Mouse (Mus musculus): Measurements from ENCODE around the gene Zfp963.

The Zfp963 gene

DNA sequence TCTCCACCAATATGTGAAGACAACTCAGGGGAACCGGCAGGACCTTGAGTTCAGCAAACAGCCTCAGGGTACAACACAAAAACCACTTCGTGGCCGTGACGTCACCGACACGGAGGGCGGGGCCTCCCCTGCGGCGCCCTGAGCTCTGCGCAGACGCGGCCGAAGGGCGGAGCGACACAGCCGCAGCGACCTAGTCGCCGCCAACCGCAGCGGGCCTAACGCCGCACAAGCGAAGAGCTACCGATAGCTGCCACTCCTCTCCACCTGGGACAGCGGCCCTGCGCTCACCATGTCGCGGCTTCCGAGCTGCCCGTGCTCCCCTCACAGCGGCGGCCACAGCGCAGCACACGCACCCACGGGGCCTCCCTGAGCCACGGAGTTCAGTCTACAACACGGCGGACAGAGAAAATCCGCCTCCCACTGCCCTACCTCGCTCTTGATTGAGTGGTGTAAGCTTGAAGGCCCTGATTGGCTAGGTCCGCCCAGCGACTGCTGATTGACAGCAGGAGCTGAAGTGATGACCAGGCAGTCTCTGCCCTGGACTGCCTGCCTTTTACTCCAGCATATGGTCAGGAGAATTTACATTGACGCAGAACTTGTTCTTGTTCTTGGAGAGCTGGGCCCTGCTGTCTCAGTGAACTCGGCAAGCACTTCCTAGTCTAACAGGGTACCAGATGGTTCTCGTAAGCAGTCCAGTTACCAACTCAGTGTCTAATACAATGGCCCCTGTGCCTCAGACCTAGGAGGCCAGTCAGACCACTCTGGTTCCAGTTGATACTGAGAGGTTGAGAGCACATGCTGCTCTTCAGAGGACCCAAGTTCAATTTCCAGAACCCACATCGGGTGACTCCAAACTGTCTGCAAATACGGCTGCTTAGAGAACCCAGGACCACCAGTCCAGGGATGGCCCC is at the start of gene Zfp963:
Zfp963 (minus strand) TSS at position 427 of the 911 bp plus-strand sequence.
- peak; percentile 96 for DNase-seq

DNA sequence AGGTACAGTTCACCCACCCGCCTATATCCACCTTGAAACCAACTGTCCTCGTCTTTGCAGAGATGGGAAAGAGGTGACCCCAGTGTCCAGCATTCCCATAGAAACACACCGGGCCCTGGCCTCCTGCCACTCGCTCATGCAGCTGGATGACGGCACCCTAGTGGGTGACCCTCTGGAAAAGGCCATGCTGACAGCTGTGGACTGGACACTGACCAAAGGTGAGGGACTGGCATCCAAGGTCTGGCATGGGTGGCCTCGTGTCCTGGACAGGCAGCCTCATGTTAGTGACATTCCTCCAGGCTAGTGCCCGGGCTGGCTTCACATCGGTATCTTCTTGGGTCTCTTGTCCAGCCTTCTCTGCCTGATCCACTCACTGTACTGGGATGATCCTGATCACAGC is 49.5 kb upstream of the Zfp963 start:
- no peak for DNase-seq

DNA sequence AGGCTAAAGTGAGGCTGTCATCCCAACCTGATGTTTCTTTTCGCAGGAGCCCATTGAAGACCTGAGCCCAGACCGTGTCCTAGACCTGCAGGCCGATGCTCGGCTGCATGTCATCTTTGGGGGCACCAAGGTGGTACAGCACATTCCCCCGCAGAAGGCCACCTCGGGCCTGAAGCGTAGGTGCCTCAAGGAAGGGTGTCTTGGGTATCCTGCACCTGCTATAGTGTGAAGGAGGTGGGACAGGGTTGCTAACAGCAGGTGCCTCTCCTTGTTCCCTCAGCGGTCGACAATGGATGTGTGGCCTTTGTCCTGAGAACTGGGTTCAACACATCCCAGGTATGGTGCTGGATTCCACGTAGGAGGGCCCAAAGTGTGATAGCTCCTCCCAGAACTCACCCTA is 47.9 kb upstream of the Zfp963 start:
- DNase-seq, result no peak

DNA sequence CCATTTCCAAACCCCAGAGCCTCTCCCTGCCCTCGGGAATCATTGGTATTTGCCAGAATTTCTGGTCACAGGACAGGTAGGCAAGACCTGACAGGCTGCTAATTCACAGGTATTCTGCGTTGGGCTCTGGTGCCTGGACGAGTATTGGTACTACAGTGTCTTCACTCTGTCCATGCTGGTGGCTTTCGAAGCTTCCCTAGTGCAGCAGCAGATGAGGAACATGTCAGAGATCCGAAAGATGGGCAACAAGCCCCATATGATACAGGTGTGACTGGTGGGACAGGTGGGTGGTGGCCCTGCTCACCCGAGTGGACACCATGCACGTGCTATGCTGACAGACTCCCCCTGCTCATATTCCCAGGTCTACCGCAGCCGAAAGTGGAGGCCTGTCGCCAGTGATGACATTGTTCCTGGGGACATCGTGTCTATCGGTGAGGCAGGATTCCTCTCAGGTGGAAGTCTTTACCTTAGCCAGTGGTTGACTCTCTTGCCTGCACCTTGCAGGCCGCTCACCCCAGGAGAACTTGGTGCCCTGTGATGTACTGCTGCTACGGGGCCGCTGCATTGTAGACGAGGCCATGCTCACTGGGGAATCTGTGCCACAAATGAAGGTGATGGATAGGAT is 47.1 kb upstream of the Zfp963 start:
- DNase-seq, result no peak

DNA sequence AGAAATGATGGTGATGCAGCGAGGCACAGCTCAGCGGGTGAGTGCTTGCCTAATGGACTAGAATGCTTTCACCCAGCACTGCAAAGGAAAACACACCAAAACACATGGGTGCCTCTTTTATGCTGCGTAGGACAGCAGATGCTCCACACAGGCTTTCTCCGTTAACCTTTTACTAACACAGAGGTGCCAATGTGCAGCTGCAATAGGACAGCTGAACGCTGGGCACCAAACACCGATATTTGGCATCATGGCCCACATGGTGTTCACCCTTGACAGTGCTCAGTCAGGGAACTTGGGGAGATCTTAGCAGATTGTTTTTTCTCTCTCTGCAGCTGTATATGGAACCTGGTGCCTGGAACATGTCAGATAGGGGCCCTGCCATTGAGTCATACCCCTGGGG is 45.1 kb upstream of the Zfp963 start:
- no peak for DNase-seq

DNA sequence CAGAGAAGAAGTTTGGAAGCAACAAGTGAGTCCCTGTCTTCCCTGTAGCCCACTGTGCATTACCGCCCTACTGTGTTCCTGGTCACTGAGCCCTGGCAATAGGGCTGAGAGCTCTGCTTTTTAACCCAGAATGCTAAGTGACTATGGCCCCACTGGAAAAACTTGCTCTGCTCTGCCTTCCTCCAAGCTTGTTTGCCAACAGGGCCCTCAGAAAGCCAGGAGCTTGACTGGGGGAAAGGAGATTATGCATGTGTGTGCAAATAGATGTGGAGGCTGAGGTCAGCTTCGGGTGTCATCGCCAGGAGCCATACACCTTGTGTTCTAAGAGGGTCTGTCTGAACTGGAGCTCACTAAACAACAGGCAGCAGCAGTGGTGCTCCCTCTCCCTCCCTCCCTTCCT is 44.3 kb upstream of the Zfp963 start:
- DNase-seq, result no peak

DNA sequence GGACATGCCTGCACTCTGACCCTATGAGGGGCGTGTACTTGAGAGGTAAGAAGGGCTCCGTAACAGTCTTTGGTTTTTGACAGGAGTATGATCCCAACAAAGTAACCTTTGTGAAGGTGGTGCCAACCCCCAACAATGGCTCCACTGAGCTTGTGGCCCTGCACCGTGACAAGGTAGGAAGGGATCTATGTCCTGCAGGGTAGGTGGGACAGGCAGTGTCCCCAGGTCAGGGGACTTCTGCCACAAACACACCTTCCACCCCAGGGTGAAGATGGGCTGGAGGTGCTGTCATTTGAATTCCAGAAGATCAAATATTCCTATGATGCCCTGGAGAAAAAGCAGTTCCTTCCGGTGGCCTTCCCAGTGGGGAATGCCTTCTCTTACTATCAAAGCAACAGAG is 43.9 kb upstream of the Zfp963 start:
- no peak for DNase-seq

DNA sequence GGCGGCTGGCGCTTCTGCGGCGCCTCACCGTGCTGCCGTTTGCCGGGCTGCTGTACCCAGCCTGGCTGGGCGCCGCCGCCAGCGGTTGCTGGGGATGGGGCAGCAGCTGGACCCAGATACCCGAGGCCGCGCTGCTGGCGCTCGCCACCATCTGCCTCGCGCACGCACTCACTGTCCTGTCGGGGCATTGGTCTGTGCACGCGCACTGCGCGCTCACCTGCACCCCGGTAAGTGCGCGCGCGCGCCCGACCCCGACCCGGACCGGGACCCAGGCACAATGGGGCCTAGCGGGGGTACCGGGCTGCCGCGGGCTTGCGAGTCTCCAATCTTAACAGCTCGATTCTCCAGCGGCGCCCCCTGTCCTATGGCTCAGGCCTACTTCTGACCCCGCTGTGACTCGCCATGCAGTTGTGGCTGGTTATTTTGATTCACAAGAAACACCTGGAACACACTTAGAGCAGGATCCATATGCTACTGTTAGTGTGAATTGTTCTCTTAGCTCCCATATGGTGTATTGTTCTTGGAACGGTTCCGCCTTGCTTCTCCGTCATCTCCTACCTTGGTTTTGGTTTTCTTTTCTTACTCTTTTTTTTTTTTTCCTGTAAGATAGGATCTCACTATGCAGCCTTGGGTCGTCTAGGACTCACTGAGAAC is 41.8 kb upstream of the Zfp963 start:
- DNase-seq, result peak; percentile 52

DNA sequence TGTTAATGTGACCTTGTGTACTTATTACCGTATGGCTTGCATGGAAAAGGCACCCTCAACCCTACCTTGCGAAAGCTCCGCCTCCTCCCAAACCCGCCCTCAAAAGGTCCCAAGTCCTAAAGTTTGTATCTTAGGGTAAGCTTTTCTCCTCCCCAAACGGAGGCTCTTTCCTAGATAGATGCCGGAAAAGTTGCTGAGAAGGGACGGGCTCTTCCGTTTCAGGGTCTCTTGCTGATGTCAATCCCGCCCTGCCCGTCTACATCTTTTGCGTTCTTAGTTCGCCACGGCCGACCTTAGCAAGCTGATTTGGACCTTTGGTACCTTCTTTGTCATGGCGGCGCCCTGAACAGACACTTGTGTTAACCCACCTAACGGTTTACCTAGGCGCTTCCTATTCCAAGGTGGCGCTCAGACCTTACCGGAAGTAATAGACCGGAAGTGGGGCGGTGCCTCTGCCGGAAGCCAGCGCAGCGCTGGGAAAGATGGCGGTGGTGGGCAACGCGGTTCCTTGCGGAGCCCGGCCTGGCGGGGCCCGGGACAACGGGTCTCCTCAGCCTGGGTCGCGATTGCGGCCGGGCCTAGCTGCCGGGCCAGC is 41.1 kb upstream of the Zfp963 start, which contains the start of the genes Atp13a1 and Zfp866:
Atp13a1 (plus strand) TSS at position 391 of the 595 bp plus-strand sequence.
Zfp866 (minus strand) TSS at position 406 of the 595 bp plus-strand sequence.
- DNase-seq, result peak; percentile 83

DNA sequence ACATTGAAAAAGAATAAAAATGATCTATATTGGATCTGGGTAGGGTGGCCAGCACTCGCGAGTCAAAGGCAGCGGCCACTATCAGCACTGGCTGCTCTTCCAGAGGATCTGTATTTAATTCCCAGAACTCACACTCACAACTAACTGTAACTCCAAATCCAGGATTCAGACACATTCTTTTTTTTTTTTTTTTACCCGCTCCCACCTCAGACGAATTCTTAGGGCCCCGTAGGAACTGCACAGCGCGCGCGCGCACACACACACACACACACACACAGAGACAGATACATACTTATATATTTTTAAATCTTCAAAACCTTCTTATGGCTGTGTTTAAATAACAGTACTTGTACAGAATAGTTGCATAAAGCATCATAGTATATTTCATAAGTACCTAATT is 40.6 kb upstream of the Zfp963 start:
- DNase-seq, result no peak

DNA sequence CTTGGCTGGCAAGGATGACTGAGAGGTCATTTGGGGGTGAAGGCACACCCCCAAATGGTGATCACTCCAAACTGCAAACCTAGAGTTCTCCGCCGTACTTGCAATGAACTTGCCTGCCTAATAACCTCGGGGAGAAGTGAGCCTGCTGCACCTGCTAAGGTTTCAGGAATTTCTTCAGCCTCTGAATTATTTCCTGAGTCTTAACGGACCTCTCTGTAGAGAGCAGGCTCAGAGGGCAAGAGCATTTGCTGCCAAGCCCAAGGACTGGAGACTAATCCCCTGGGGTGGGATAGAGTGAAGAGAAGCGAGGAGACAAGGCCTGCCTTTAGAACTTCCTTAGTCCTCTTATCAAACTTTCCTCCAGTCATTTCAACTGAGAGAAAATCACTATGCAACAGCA is 40.0 kb upstream of the Zfp963 start:
- no peak for DNase-seq

DNA sequence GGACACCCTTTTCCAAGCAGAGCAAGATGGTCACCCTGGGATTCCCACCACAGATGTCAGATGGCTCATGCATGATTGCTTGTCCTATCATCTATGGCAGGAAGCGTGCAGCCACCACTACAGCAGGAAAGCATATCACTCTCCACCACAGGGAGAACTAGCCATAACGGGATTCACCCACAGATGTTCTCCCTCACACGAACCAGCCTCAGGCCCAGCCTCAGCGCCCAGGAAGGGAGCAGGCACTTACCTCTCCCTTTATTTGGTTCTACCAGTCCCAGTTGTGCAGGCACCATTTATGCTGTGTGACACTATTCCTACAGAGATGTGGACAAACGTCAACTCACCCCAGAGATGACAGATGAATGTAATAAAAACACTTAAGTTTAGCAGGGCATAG is 39.3 kb upstream of the Zfp963 start:
- no peak for DNase-seq

DNA sequence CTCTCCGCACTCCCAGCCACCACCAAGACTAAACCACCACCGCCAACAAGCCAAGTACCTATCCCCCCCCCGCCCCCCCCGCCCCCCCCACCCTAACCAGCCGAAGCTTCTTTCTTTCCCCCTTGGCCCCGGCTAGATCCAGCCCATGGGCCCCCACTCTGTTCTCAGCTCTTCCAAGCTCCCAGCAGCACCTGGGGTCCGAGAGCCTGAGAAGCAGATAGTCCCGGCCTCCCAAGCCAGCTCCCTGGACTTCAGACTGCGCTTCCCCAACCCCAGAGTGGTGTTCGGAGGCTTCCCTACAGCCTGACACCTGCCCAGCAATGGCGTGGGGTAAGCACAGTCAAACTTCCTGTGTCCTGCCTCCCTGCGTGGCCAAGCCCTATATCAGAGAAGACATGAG is 27.3 kb upstream of the Zfp963 start:
- DNase-seq, result no peak

DNA sequence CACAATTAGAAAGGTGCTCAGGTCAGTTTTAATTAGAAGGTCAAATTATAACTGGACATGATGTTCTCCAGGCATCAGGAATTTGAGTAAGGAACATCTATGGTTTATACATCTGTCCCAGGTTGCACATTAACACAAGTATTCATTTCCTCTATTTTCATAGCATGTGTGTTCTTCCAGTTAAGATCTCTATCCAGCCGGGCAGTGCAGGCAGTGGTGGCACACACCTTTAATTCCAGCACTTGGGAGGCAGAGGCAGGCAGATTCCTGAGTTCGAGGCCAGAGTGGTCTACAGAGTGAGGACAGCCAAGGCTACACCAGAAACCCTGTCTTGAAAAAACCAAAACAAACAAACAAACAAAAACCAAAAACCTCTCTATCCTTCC is 25.4 kb upstream of the Zfp963 start:
- DNase-seq, result no peak

DNA sequence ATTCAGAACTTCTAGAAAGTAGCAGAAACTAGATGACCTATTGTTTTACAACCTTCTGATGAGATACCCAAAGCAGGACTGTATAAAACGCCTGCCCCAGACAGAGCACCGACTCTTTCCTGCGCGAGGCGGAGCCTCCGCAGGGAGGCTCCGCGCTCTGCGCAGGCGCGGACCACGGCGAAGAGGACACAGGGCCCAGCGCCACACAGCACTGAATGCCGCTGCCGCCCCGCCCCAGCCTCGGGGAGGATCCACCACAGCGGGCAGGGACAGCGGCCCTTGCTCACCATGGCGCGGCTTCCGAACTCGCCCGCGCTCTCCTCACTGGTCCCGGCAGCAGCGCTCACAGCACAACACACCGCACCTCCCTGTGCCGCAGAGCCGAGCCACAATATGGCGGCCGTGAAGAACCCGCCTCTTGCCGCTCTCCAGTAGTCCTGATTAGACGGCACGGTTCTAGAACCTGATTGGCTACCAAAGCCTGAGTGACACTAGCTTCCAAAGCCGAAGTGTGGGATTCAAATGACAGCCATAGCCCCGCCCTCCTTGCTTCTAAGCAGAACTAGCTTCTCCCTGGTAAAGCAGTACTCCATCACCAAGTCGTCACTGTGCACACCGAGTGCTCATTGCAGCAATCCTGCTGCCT is 24.9 kb upstream of the Zfp963 start, which contains the start of gene Gm20422:
Gm20422 (minus strand) TSS at position 384 of the 646 bp plus-strand sequence.
- DNase-seq, result peak; percentile 88

DNA sequence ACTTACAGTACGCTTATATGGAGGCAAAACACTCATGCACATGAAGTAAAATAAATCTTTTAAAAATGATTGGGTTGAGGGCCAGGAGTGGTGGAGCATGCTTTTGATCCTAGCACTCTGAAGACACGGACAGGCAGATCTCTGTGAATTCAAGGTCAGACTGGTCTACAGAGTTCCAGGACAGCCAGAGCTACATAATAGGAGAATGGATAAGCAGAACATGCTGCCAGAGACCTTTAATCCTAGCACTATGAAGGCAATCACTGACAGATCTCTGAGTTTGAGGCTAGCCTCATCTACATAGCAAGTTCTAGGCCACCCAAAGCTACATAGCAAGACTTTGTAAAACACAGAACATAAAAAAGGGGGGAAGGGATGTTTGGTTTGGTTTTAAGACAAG is 22.3 kb upstream of the Zfp963 start:
- no peak for DNase-seq

DNA sequence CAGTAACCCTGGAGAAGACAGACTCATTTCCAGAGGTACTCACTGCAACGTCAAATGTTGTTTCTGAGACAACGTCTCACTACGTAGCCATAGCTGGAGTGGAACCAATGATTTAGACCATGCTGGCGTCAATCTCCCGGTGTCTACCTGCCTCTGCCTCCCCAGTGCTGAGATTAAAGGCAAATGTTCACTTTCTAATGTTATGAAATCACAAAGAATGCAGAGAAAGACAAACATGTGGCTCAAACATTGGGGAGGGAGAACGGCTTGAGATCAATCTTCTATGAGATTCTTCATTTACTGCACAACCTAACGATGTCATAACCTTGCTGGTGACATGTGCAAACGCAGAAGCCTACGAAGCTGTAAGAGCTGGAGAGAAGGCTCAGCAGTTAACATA is 21.5 kb upstream of the Zfp963 start:
- DNase-seq, result no peak

DNA sequence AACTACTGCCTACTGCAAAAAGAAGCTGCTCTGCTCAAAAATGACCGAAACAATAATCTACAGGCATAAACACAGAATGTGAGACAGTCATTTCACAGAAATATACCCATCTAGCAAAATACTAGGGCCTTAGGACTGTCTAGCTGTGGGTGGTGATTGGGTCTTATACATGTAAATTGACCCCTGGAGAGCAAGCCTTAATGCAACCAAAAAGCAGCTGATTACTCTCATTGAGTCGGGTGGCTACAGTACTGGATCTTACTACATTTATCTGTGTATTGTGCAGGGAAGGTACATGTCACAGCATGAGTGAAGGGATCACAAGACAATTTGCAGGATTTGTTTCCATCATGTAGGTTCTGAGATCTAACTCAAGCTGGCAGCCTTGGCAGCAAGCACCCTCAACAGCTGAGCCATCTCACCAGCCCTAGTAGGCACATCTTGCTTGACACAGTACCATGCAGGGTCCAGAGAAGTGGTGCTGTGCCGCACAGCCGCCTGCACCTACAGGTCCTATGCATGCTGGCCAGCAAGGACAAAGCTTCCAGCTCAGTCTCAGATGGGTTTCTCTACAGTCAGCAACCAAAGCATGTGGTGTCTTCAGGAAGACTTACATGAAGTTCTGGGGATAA is 12.2 kb upstream of the Zfp963 start:
- DNase-seq, result no peak

DNA sequence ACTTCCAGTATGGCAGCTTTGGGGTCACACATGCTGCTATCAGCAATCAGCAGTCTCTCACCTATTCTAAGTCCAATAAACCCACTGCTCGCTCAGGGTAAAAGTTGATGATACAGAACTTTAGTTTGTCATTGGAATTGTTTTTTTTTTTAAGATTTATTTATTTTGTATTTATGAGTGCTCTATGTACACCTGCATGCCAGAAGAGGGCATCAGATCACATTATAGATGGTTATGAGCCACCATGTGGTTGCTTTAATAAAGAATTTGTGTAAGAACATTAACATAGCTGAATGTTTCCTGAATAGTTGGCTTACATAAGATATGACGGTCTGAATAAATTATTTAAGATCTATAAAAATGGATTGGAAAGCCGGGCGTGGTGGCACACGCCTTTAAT is 8.5 kb upstream of the Zfp963 start:
- DNase-seq, result no peak

DNA sequence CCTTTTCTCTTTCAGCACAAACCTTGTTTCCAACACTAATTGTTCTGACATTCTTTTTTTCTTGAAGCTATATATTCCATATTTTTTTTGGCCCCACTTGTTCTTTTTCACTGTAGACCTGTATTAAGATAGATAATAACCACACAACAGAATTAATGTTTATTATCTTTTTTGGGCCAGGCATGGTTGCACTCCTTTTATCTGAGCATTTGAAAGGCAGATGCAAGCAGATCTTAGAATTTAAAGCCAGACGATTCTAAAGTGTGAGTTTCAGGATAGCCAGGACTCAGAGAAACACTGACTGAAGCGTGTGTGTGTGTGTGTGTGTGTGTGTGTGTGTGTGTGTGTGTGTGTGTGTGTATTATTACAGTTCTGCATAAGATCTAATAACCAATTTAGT is 2.7 kb upstream of the Zfp963 start:
- DNase-seq, result no peak

DNA sequence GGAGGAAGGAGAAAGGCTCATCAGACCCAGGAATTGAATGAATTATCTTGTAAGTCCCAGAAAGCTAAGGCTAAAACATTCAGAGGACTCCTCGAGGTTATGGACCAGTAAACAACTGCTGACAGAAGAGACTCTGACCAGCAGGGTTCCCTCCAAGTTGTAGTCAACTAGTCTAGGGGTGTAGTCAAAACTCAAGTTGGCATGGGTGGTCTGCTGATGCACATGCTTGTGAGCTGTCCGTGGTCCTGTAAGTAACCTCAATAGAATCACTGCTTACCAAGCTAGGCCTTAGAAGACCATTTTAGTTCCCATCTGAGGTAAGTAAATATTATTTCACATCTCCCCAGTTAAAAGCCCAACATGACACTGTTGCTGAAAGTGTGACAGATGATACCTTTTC is 8.5 kb downstream of the Zfp963 start:
- no peak for DNase-seq

DNA sequence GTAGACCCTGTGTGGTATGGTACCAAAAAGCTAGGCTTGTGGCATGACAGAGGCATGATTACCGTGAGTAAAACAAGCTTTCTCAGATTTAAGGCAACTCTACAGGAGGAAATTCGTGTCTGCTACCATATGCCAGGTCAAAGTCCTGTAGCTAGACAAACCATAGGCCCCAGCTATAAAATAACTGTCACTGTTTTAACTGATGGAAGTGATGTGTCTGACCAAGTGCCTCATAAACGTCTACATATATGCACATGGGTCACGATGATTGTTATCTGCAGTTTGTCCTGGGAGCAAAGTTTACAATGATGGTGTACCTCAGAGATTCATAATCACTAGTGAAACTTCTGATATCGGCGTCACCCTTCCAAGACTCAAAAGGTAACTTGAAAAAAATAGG is 9.0 kb downstream of the Zfp963 start:
- DNase-seq, result no peak
